Mouse (Mus musculus): ENCODE measurements around the gene Trappc10. TPM values are rescaled to one million over a fixed set of nuclear protein-coding genes. Genes with fewer than 3 reads are reported as not detected.

Trappc10 gene
- polyA plus RNA-seq, 1 experiment from 2014 or later, result 10.2 TPM

GRCm38 (mm10) chr10:78158041-78158440 is 86.4 kb downstream of the Trappc10 start:
- no peaks in the 10 kb centered on the region for H3K9me3 ChIP-seq (replicated peaks)
- no peak overlapping the region for H3K4me3 ChIP-seq
- WGBS, result 76% methylated on average over 15 of the region's 15 CpGs
- peaks cover 22% of the 10 kb centered on the region; the same call in 1 of the 2 replicates for H3K36me3 ChIP-seq
- H3K4me2 ChIP-seq, result no peak overlapping the region
- 0 out of 2 replicates have a peak, but pooled peaks cover 4% of the 10 kb centered on the region for H3K27me3 ChIP-seq
- H3K9ac ChIP-seq, result no peak overlapping the region
- H3K4me1 ChIP-seq (replicated peaks), result peaks cover 9% of the 10 kb centered on the region
- ATAC-seq (replicated peaks; ENCODE audit: insufficient number of reproducible peaks, insufficient read depth, low FRiP score, low read depth), result no peak
- H3K27ac ChIP-seq, result no peak overlapping the region

GRCm38 (mm10) chr10:78156926-78157325 is 87.5 kb downstream of the Trappc10 start:
- Histone ChIP-seq H3K27ac (no peak overlapping the region), H3K9me3 (replicated peaks) (no peaks in the 10 kb centered on the region), H3K4me2 (no peak overlapping the region), H3K9ac (no peak overlapping the region), H3K36me3 (peaks cover 12% of the 10 kb centered on the region; the same call in 1 of the 2 replicates), H3K4me3 (no peak overlapping the region), H3K4me1 (replicated peaks) (peaks cover 9% of the 10 kb centered on the region), H3K27me3 (0 out of 2 replicates have a peak, but pooled peaks cover 4% of the 10 kb centered on the region)
- WGBS, result 55% methylated on average over 6 of the region's 6 CpGs
- ATAC-seq (replicated peaks; ENCODE audit: insufficient number of reproducible peaks, insufficient read depth, low FRiP score, low read depth), result no peak

GRCm38 (mm10) chr10:78148834-78149766 is 95.3 kb downstream of the Trappc10 start:
- WGBS, result 57% methylated on average over 10 of the region's 10 CpGs
- Histone ChIP-seq H3K36me3 (no peaks in the 10 kb centered on the region), H3K27me3 (0 out of 2 replicates have a peak, but pooled peaks cover 1% of the 10 kb centered on the region), H3K27ac (no peak overlapping the region), H3K9ac (no peak overlapping the region), H3K4me3 (no peak overlapping the region), H3K4me1 (replicated peaks) (no peaks in the 10 kb centered on the region), H3K9me3 (replicated peaks) (no peaks in the 10 kb centered on the region), H3K4me2 (no peak overlapping the region)
- no peak for ATAC-seq (replicated peaks; ENCODE audit: insufficient number of reproducible peaks, insufficient read depth, low FRiP score, low read depth)

GRCm38 (mm10) chr10:78147908-78148441 is 96.5 kb downstream of the Trappc10 start:
- no peak for ATAC-seq (replicated peaks; ENCODE audit: insufficient number of reproducible peaks, insufficient read depth, low FRiP score, low read depth)
- WGBS, result 65% methylated on average over 4 of the region's 4 CpGs
- Histone ChIP-seq H3K27me3 (no peaks in the 10 kb centered on the region), H3K4me3 (no peak overlapping the region), H3K4me1 (replicated peaks) (no peaks in the 10 kb centered on the region), H3K4me2 (no peak overlapping the region), H3K36me3 (no peaks in the 10 kb centered on the region), H3K9ac (no peak overlapping the region), H3K27ac (no peak overlapping the region), H3K9me3 (replicated peaks) (no peaks in the 10 kb centered on the region)

GRCm38 (mm10) chr10:78143727-78144505 is 100.5 kb downstream of the Trappc10 start:
- Histone ChIP-seq H3K9ac (no peak overlapping the region), H3K4me1 (replicated peaks) (peaks cover 11% of the 10 kb centered on the region), H3K27ac (no peak overlapping the region), H3K4me3 (no peak overlapping the region), H3K4me2 (no peak overlapping the region), H3K27me3 (no peaks in the 10 kb centered on the region), H3K36me3 (no peaks in the 10 kb centered on the region), H3K9me3 (replicated peaks) (no peaks in the 10 kb centered on the region)
- ATAC-seq (replicated peaks; ENCODE audit: insufficient number of reproducible peaks, insufficient read depth, low FRiP score, low read depth), result no peak
- 37% methylated on average over 8 of the region's 8 CpGs for WGBS

GRCm38 (mm10) chr10:78140843-78141242 is 103.6 kb downstream of the Trappc10 start:
- Histone ChIP-seq H3K9ac (no peak overlapping the region), H3K4me1 (replicated peaks) (peaks cover 13% of the 10 kb centered on the region), H3K36me3 (no peaks in the 10 kb centered on the region), H3K9me3 (replicated peaks) (no peaks in the 10 kb centered on the region), H3K4me3 (no peak overlapping the region), H3K4me2 (no peak overlapping the region), H3K27me3 (no peaks in the 10 kb centered on the region), H3K27ac (no peak overlapping the region)
- ATAC-seq (replicated peaks; ENCODE audit: insufficient number of reproducible peaks, insufficient read depth, low FRiP score, low read depth), result no peak
- WGBS, result 75% methylated on average over 3 of the region's 3 CpGs

GRCm38 (mm10) chr10:78140251-78140600 is 104.2 kb downstream of the Trappc10 start:
- ATAC-seq (replicated peaks; ENCODE audit: insufficient number of reproducible peaks, insufficient read depth, low FRiP score, low read depth), result no peak
- no peaks in the 10 kb centered on the region for H3K27me3 ChIP-seq
- H3K27ac ChIP-seq, result no peak overlapping the region

GRCm38 (mm10) chr10:78139572-78140250 is 104.7 kb downstream of the Trappc10 start:
- no peak for ATAC-seq (replicated peaks; ENCODE audit: insufficient number of reproducible peaks, insufficient read depth, low FRiP score, low read depth)
- Histone ChIP-seq H3K27me3 (no peaks in the 10 kb centered on the region), H3K27ac (peak overlapping the region; percentile 74), H3K36me3 (no peaks in the 10 kb centered on the region), H3K4me3 (no peak overlapping the region), H3K9ac (no peak overlapping the region), H3K4me1 (replicated peaks) (peaks cover 22% of the 10 kb centered on the region), H3K9me3 (replicated peaks) (no peaks in the 10 kb centered on the region), H3K4me2 (no peak overlapping the region; the same call in 1 of the 2 replicates)
- WGBS, result 66% methylated on average over 11 of the region's 11 CpGs

More at GRCm38 (mm10) chr10:78140251-78140600, 104.2 kb downstream of the Trappc10 start:
- H3K9me3 ChIP-seq (replicated peaks), result no peaks in the 10 kb centered on the region
- peaks cover 17% of the 10 kb centered on the region for H3K4me1 ChIP-seq (replicated peaks)
- no peak overlapping the region for H3K4me2 ChIP-seq
- no peak overlapping the region for H3K4me3 ChIP-seq
- H3K36me3 ChIP-seq, result no peaks in the 10 kb centered on the region
- no peak overlapping the region for H3K9ac ChIP-seq
- WGBS, result 88% methylated on average over 1 of the region's 1 CpGs

- Histone ChIP-seq H3K27me3 (no peaks in the 10 kb centered on the region), H3K4me1 (replicated peaks) (peaks cover 27% of the 10 kb centered on the region), H3K4me2 (peak overlapping the region; percentile 36), H3K9me3 (replicated peaks) (no peaks in the 10 kb centered on the region), H3K36me3 (no peaks in the 10 kb centered on the region), H3K9ac (no peak overlapping the region), H3K27ac (peak overlapping the region; percentile 74), H3K4me3 (no peak overlapping the region)
- ATAC-seq (replicated peaks; ENCODE audit: insufficient number of reproducible peaks, insufficient read depth, low FRiP score, low read depth), result no peak
- 39% methylated on average over 14 of the region's 14 CpGs for WGBS
Observed at GRCm38 (mm10) chr10:78138812-78139523, 105.5 kb downstream of the Trappc10 start.

- H3K27ac ChIP-seq, result no peak overlapping the region
- no peak overlapping the region for H3K4me2 ChIP-seq
- H3K27me3 ChIP-seq, result no peaks in the 10 kb centered on the region
- H3K4me3 ChIP-seq, result no peak overlapping the region
- no peaks in the 10 kb centered on the region for H3K9me3 ChIP-seq (replicated peaks)
- no peaks in the 10 kb centered on the region for H3K36me3 ChIP-seq
- WGBS, result 85% methylated on average over 3 of the region's 3 CpGs
- H3K4me1 ChIP-seq (replicated peaks), result peaks cover 27% of the 10 kb centered on the region
- H3K9ac ChIP-seq, result no peak overlapping the region
- ATAC-seq (replicated peaks; ENCODE audit: insufficient number of reproducible peaks, insufficient read depth, low FRiP score, low read depth), result no peak
Observed at GRCm38 (mm10) chr10:78137191-78137590, 107.2 kb downstream of the Trappc10 start.
